Mouse (Mus musculus) E14TG2a.4 (cell line): Measurements from ENCODE around the gene Cetn4.

Source experiments
- H3K27me3 ChIP-seq: 2 replicates; pipeline ENCODE4 v1.6.1; 2014; ENCODE audit warnings: low read length, control low read depth; ENCODE audit not compliant: insufficient read depth
- H3K36me3 ChIP-seq: 2 replicates; pipeline ENCODE4 v1.6.1; 2014; ENCODE audit warnings: low read length, control low read depth; ENCODE audit not compliant: insufficient read depth
- H3K4me1 ChIP-seq: replicated peaks from 2 replicates; pipeline ENCODE4 v1.6.1; 2014; ENCODE audit warnings: low read depth, low read length, control low read depth
- H3K4me3 ChIP-seq: replicated peaks from 2 replicates; pipeline ENCODE4 v1.5.1; 2014; ENCODE audit warnings: mild to moderate bottlenecking, low read length
- H3K9me3 ChIP-seq: 2 replicates; pipeline ENCODE4 v1.6.1; 2014; ENCODE audit warnings: low read length, control low read depth
- CTCF ChIP-seq: conservative IDR thresholded peaks from 2 replicates; pipeline ENCODE4 v1.5.1; 2014; ENCODE audit warnings: low read length
- NANOG ChIP-seq: IDR thresholded peaks from 2 replicates; pipeline ENCODE4 v1.6.1; 2014; ENCODE audit warnings: borderline replicate concordance, low read length, mixed read lengths
- POU5F1 ChIP-seq: IDR thresholded peaks from 2 replicates; pipeline ENCODE4 v1.6.1; 2014; ENCODE audit warnings: low read length, borderline replicate concordance

Gene Cetn4

GRCm38 (mm10) chr3:37269926-37270325, 42.6 kb downstream of the Cetn4 start:
- H3K27me3 ChIP-seq, result no peaks in the 10 kb centered on the region
- no peak for TF ChIP-seq POU5F1
- no peak for TF ChIP-seq NANOG
- TF ChIP-seq CTCF, result no peak
- no peaks in the 10 kb centered on the region for H3K9me3 ChIP-seq
- no peaks in the 10 kb centered on the region for H3K4me1 ChIP-seq
- H3K4me3 ChIP-seq, result no peak overlapping the region
- no peaks in the 10 kb centered on the region for H3K36me3 ChIP-seq

- H3K4me1 ChIP-seq, result no peaks in the 10 kb centered on the region
- no peak overlapping the region for H3K4me3 ChIP-seq
- H3K9me3 ChIP-seq, result no peaks in the 10 kb centered on the region
- TF ChIP-seq CTCF, result no peak
- H3K27me3 ChIP-seq, result no peaks in the 10 kb centered on the region
- no peaks in the 10 kb centered on the region for H3K36me3 ChIP-seq
These were observed 44.2 kb downstream of the Cetn4 start for GRCm38 (mm10) chr3:37268338-37268737.

GRCm38 (mm10) chr3:37259331-37259999, 53.0 kb downstream of the Cetn4 start:
- no peak for TF ChIP-seq POU5F1
- TF ChIP-seq CTCF, result no peak
- no peak for TF ChIP-seq NANOG
- H3K4me3 ChIP-seq, result no peak overlapping the region
- H3K4me1 ChIP-seq, result no peaks in the 10 kb centered on the region
- no peaks in the 10 kb centered on the region for H3K9me3 ChIP-seq
- no peaks in the 10 kb centered on the region for H3K36me3 ChIP-seq
- no peaks in the 10 kb centered on the region for H3K27me3 ChIP-seq

GRCm38 (mm10) chr3:37257776-37258175, 54.7 kb downstream of the Cetn4 start:
- Histone ChIP-seq H3K36me3 (no peaks in the 10 kb centered on the region), H3K9me3 (no peaks in the 10 kb centered on the region), H3K4me1 (no peaks in the 10 kb centered on the region), H3K4me3 (no peak overlapping the region), H3K27me3 (no peaks in the 10 kb centered on the region)
- no peak for TF ChIP-seq NANOG
- no peak for TF ChIP-seq CTCF
- no peak for TF ChIP-seq POU5F1
